Mouse (Mus musculus): ENCODE results near the gene Aldh9a1.

DNA sequence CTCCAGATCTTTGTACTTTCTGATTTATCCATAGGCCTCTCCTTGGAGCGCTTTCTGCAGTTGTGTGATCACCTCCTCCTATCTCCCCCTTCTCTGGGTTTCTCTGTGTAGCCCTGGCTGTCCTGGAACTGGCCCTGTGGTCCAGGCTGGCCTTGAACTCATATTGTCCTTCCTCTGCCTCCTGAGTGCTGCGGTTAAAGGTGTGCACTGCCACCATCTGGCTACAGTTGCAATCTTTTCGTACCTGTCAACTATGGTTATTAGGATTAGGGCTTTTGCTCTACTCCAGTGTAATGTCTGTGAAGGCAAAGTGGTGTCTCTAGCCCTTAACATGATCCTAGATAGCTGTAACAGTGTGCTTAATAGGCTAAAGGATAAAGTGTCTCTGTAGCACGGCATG, 36.6 kb upstream of the Aldh9a1 start:
- TF ChIP-seq CTCF (IDR thresholded peaks at IDR 0.05; ENCODE audit: extremely low read depth, insufficient read depth, low read length) (0 out of 2 replicates have a peak, but pooled peaks have one; percentile 16), POLR2A (IDR thresholded peaks at IDR 0.05; ENCODE audit: extremely low read depth, insufficient read depth, low read length) (no peak)
